Mouse (Mus musculus) forebrain, embryonic 11.5 days (tissue): Measurements from ENCODE around the gene Foxd2. TPM values are rescaled to one million over a fixed set of nuclear protein-coding genes. Genes with fewer than 3 reads are reported as not detected.

ENCODE experiments used
- polyA plus RNA-seq: library from polyadenylated mRNA; unstranded; fragments of >200 nt; fragmentation: Nextera tagmentation; extraction: Ambion mirVana; gene quantifications from 2 replicates; pipeline ENCODE4 v1.2.1, GENCODE M21; 2014

Foxd2 gene
- polyA plus RNA-seq, 1 experiment from 2014 or later: 1.1 TPM

Other genes with a start within 250 kb of the Foxd2 start
- not detected in 2 replicates for gene Gm12830, start 87.2 kb downstream of the Foxd2 start, polyA plus RNA-seq
- gene Foxe3, start 17.1 kb upstream of the Foxd2 start, polyA plus RNA-seq: 0.29 and 0.32 TPM in 2 replicates
- gene Cmpk1, start 78.4 kb upstream of the Foxd2 start, polyA plus RNA-seq: 115 and 128 TPM in 2 replicates
- gene Stil, start 91.3 kb upstream of the Foxd2 start, polyA plus RNA-seq: 26.0 and 32.2 TPM in 2 replicates
- 3.4 and 3.7 TPM in 2 replicates for gene Tal1, start 147.6 kb upstream of the Foxd2 start, polyA plus RNA-seq
- 13.8 and 16.2 TPM in 2 replicates for gene Pdzk1ip1, start 179.8 kb upstream of the Foxd2 start, polyA plus RNA-seq
- 0.31 and 0.47 TPM in 2 replicates for gene Cyp4x1, start 225.4 kb upstream of the Foxd2 start, polyA plus RNA-seq